Mouse (Mus musculus): ENCODE measurements around the gene Lypla2.
"Not testable (repeated sequence)": the region's sequence is repeated elsewhere in the genome, so short reads cannot be mapped to it uniquely, and the experiment has no call there.

Gene Lypla2

DNA sequence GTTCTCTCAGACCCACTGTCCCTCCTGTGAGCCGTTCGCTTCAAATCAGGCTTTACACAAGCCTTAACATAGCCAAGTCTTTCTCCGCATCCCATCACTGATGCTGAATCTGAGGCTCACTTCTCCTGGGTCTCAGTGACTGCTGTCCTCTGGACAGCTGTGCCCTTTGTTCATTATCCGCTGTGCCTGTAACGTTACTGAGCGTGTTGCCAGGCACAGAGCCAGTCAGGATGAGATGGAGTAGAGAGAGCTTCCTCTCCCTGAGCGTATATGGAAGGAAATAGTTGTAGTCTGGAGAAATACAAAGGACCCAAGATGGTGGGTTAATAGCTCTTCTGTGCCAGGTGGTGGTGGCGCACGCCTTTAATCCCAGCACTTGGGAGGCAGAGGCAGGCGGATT is 23.0 kb downstream of the Lypla2 start:
- DNase-seq (ENCODE audit: low spot score) = no peak

DNA sequence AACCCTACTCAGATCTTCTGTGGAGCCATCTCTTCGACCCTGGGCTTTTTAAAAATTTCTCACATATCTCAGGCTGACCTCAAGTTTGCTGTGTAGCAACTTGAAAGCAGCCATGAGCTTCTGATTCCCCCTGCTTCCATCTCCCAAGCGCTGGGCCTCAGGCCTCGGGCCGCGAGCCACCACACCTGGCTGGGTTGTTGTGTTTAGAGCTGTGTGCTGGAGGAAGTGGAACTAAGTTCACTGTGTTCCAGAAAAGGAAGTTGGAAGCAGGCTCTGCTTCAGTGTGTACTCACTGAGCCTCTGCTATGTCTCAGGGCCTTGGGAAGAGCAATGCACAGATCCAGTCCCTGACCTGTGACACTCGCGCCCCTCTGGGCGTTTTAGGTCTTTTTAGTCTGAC is 24.3 kb downstream of the Lypla2 start:
- DNase-seq (ENCODE audit: low spot score) = no peak

DNA sequence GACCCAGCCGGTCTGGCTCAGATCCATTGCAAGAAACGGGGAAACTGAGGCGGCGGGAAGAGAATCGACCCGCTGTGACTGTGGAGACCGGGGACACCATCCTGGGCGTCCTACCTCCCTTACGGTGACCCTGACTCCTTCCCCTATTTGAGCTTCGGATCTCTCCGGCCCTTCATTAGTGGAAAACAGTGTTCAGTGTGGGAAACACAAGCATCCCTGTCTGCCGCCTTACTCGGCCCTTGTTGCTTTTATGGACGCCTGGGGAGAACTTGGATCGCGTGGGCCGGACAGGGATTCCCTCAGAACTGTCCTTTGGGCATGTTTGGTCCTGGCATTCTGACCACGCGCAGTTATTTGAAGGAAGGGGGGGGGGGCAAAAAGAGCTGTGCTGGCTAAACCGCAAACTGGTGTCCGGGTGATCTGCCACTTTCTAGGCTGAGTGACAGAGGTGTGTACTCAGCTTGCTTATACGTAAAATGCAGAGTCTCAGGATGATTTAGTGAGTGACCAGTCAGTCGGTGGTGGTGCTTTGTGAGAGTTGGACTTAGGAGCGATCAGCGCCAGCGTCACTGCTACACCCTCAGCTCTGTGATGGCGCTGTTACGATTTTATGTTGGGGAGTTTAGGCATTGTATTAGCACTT is 25.6 kb downstream of the Lypla2 start:
- no peak for DNase-seq (ENCODE audit: low spot score)

DNA sequence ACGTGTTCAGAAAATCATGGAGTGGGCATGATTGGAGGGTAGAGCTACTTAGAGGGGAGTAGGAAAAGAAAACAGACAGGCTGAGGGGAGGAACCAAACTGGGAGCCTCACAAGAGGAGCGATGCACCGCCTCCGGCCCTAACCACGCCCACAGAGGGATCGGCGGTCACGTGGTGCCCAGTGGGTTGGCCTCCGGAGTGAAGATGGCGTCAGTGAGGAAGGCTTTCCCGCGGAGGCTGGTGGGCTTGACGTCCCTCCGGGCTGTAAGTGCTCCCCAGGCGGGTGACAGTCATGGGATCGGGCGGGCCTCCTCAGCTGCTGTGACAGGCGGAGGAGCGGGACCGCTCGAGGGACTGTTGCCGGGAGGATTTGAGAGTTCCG is 26.2 kb downstream of the Lypla2 start, which contains the start of gene Hmgcl:
Gene Hmgcl, plus strand, starts transcription at position 171 of the 381 bp plus-strand sequence.
- DNase-seq (ENCODE audit: low spot score) = peak; percentile 88

DNA sequence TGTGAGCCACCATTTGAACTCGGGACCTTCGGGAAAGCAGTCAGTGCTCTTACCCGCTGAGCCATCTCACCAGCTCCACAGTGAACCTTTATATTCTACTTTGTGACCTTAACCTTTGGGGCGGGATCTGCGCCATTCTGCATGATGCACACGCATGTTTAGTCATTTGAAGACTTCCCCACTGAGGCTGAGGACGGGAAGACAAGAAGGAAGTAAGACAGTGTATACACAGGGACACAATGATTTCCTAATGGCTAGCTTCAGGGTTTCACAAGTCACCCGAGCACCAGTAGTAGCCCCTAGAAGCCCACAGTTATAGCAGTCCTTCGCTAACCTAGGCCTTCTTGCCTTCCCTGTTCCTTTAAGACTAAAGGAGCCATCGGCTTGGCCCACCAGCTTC is 26.7 kb downstream of the Lypla2 start:
- DNase-seq (ENCODE audit: low spot score) = no peak

DNA sequence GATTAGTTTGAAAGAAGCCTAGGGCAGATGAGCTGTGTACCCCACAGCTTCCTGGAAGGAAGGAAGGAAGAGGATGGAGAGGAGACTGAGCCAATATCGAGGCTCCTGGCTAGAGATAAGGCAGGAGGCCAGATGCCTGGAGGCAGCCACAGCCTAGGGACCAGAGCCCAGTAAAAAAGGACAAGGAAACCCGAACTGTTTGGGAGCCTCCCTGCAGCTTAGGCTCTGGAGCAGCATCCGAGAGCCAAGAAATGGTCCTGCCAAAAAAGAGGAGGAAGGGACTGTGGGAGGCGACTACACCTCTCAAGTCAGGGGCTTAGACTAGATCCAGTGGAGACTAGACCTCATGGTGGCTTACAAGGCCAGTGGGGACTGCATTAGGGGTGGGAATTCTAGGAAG is 29.0 kb downstream of the Lypla2 start:
- no peak for DNase-seq (ENCODE audit: low spot score)

DNA sequence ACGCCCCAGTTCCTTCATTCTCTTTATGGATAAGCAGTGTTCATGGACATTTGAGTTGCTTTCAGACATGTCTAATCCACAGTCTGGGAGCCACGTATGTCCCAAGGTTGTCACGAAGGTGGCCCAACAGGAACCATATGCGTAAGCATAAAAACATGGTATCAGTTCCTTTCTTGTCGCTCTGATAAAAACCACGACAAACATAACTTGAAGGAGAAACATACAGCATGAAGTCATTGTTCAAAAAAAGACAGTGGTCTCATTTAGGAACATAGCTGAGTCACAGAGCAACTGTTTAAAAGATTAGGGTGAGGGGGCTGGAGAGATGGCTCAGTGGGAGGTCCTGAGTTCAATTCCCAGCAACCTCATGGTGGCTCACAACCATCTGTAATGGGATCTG is 30.2 kb downstream of the Lypla2 start:
- DNase-seq (ENCODE audit: low spot score) = no peak

DNA sequence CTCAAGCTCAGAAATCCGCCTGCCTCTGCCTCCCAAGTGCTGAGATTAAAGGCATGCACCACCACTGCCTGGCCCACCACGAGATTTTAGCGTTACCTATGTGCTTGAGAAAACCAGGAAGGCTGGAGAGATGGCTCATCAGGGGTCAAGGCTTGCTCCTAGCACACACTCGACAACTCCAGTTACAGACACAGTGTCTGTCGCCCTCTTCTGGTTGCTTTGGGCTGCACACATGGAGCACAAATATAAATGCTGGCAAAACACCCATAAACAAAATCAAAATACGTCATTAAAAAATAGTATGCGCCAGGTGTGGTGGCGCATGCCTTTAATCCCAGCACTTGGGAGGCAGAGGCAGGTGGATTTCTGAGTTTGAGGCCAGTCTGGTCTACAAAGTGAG is 31.4 kb downstream of the Lypla2 start:
- not testable (repeated sequence) for DNase-seq (ENCODE audit: low spot score)

DNA sequence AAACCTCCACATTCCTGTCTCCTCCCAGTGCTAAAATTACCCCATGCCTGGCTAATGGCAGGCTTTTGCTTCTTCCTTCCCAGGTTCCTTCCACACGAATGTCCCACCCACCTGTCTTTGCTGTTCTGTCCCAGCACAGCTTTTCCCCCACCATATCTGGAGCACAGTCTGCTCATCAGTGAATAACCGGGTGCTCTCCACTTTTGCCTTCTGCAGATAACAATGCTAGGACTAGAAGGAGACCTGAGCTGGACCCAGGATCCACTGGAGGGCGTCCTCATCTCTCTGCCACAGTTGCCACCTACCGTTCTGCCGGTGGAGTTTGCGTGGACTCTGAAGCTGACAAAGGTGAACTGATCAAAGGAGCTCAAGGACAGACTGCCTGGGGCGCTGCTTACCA is 33.6 kb downstream of the Lypla2 start:
- no peak for DNase-seq (ENCODE audit: low spot score)

DNA sequence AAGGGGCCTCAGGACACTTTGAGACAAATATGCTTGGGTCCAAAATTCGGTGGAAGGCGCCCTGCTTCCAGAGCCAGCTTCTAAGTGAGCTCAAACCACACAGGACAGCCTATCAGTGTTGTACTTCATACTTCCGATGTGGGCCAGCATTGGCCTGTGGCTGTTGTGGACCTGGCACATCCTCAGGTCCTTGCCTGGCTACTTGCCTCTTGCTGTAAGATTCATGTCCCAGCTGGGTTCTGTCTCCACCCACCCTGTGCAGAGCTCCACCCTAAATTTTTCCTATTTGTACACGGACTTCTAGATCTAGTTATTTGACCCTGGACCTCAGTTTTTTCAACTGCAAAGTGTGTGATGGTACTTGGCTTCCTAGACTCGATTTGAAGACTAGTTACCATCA is 36.9 kb downstream of the Lypla2 start:
- DNase-seq (ENCODE audit: low spot score) = no peak

DNA sequence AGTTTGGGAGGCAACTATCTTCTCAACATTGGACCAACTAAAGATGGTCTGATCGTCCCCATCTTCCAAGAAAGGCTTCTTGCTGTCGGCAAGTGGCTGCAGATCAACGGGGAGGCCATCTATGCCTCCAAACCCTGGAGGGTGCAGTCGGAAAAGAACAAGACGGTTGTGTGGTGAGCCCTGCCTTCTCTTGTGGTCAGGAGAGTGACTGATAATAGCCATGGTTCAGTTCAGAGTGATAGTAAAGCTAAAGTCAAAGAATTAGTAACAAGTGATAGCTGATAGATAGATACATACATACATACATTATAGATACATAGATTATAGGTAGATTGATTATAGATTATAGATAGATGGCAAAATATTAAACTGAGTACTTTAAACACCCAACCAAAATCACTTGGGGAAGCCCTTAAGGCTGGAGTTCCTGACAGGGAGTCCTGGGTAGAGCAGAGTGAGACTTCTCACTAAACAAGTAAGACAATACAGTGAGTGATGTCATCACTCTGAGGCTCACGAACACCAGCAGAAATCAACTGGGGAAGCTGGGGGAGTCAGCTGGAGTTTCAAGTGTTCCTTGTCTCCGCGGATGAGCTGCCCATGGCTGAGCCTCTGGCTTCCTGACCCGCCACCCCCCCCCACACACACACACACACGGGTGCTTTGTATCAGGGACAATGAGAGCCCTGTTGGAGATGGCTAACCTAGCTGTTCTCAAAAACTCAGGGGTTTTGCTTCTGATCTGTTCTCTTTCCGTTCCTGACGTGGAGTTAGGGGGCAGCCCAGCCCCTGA is 37.5 kb downstream of the Lypla2 start:
- no peak for DNase-seq (ENCODE audit: low spot score)

DNA sequence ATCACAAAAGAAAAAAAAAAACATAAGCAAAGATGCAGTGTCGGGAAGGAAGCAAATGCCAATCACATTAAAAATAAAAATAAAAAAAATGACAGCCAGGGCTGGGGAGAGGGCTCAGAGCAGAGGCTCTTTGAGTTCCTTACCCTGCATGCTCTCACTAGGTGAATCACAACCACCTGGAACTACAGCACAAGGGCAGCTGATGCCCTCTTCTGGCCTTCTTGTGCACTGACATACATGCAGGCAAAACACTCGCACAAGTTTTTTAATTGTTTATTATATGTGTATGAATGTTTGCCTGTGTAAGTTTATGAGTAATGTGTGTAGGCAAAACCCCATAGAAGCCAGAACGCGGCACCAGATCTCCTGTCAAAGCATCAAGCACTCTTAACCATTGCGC is 40.6 kb downstream of the Lypla2 start:
- DNase-seq (ENCODE audit: low spot score) = no peak

DNA sequence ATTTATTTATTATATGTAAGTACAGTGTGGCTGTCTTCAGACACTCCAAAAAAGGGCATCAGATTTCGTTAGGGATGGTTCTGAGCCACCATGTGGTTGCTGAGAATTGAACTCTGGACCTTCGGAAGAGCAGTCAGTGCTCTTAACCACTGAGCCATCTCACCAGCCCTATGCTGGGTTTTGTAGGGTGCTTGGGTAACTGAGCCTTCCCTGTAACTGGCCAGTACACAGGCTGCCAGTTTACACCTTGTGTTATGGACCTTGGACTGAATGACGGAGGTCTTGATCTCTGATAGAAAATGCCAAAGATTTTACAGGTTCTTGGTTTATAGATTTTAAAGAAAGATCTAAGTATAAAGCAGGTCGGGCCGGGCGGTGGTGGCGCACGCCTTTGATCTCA is 42.2 kb downstream of the Lypla2 start:
- no peak for DNase-seq (ENCODE audit: low spot score)

DNA sequence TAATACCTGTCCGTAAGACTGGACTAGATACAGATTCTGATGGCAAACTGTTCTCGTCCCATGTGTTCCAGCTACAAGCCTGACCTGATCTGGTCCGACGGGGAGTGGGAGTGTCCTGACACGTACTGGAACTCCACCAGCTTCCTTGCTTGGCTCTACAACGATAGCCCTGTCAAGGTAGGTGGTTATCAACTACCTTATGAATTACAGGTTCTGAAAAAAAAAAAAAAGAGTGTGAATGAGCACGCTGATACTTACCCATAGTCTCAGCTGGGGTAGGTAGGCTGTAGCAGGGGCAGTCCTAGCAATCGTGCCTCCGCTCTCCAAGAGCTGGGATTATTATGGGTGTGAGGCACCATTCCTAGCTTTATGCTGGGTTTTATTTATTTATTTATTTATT is 42.6 kb downstream of the Lypla2 start:
- DNase-seq (ENCODE audit: low spot score) = no peak

DNA sequence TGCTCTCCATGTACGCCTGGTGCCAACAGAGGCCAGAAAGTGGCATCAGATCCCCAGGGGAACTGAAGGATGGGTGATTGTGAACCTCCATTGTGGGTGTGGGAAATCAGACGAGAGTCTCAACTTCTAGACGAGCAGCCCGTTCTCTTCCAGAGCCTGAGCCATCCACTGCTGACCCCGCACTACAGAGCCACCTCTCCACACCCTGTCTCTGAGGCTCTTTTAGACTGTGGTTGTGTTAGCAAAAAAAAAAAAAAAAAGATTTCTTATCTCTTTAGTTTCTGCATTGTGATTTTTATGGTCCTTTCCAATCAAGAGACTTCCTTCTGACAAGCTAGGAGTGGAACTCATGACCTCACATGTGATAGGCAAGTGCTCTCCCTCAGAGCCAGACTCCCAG is 43.0 kb downstream of the Lypla2 start:
- no peak for DNase-seq (ENCODE audit: low spot score)

DNA sequence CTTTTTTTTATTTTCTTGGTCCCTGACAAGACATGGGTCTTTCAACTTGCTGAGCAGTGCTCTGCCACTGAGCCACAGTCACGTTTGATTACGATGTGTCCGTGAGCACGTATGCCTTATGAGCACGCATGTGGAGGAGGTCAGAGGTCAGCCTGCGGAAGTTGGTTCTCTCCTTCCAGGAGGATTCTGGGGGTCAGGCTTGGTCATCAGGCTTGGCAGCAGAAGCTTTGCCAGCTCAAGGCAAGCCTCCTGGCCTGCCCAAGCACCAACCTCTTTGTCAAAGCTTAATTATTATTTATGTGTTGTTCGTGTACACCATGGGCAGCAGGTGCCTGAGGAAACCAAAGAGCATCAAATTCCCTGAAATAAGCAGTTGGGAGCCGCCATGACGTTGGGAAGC is 44.0 kb downstream of the Lypla2 start:
- no peak for DNase-seq (ENCODE audit: low spot score)

DNA sequence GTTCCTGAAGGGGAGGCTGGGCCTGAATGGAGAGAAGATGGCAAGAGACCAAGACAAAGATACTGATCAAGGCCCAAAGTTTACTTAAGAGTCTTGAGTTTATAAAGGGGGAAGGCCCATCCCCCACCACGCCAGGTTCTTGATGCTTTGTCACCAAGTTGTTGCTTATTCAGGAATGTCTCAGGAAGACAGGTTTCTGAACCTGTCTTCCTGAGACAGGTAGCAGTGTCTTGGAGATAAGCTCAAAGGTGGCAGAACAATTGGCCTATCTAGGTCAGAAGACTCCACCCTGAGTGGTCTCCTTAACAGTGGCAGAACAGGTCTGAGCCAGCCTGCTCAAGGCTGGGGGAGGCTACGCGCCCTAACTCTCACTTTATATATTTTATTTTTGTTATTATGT is 45.6 kb downstream of the Lypla2 start:
- DNase-seq (ENCODE audit: low spot score) = no peak

DNA sequence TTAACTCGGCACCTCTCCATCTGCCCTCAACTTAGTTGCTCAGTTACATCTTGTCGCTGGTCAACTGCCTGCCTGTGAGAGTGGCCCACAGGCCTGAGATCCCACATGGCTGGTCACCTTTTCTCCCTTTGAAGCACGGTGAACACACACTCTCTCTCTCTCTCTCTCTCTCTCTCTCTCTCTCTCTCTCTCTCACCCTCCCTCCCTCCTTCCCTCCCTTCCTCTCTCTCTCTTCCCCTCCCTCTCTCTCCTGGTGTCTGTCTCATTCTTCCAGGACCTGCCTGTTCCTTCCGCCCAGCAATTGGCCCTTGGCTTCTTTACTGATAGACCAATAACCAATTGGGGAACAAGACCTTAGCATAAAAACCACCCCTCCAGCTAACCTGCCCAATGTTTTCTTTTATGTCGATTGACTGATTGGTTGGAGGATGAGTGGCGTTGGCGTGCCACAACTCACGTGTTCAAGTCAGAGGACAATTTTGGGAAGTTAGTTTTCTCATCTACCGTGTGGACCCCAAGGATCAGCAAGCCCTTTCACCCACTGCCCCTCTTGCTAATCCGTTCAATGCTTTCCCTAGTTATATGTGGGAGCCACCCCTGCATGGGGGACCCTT is 46.1 kb downstream of the Lypla2 start:
- DNase-seq (ENCODE audit: low spot score) = no peak

DNA sequence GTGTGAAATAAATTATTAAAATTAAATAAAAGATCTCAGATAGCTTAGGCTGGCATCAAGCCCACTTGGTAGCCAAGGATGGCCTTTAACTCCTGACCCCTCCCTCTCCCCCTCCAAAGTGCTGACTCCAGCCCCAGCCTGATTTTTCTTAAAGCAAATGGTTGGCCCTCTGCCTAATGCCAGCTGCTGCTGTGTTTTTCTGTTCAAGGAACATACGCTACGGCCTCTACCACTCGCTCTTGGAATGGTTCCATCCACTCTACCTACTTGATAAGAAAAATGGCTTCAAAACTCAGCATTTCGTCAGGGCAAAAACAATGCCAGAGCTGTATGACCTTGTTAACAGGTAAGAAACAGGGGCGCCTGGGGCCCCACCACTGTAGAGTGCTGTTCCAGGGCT is 47.1 kb downstream of the Lypla2 start:
- no peak for DNase-seq (ENCODE audit: low spot score)

DNA sequence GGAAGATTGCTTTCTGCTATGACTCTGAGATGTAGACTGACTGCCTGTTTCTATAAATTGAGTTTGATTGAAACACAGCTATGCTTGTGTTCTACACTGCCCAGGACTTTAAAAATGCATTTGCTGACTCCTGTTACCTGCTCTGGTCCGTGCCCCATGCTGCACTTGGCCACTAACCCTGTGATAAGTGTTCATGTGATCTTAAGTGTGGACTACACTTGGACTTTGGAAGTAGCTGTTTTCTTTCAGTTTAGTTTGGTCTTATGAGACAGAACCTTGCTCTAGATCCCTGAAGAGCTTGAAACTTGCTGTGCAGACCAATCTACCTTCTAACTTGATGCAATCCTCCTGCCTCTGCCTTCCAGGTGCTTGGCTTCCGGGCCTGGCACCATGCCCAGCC is 48.0 kb downstream of the Lypla2 start:
- no peak for DNase-seq (ENCODE audit: low spot score)

DNA sequence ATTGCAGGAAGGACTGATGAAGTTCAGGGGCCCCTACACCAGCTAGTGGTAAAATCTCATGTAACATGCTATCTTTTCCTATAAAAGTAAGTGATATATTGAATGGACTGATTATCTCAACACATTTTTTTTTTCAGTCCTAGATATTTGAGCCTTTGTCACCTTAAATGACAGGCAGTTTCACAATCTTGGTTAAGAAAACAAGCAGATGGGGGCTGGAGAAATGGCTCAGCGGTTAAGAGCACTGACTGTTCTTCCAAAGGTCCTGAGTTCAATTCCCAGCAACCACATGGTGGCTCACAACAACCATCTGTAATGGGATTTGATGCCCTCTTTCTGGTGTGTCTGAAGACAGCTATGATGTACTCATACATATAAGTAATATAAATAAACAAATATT is 50.2 kb downstream of the Lypla2 start:
- no peak for DNase-seq (ENCODE audit: low spot score)

DNA sequence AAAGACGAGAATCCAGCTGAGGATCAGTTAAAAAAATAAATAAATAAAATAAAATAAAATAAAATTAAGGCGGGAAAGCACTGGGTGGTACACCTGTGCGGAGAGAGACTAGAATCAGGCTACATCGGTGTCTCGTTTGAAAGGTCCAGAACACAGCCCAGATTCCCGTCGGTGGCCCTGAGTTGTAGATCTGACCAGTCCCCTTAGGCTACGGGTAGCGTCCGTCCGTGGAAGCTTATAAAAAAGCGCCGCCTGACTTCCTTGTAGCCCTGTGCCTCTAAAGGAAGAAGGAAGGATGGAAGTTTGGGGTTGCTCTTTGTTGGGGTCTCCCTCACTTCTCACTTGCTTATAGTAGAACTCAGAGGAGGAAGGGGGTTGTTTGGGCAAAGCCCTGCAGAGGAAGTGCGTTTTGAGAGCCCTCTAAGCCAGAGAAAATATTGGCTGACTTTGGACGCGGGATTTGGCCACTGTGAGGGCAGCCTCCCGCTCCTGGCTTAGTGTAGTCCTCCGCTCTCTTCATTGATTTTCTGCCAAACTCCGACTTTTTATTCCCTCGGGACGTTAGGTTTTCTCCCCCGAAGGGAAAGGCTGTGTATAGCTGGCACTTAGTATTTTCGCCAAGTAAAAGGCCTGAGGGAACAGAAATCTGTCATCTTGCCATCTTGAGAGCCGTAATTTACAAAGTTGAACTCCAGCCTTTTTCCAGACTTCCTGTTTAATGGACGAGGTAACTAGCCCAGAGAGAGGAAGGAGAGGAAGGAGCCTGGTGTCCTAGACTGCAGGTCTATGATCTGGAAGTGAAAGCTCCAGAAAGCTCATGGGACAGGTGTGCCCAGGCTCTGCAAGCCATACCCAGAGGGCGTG is 50.9 kb downstream of the Lypla2 start:
- DNase-seq (ENCODE audit: low spot score) = peak; percentile 25
